Mouse (Mus musculus) C2C12 (cell line): ENCODE results near the gene Prune1.

Experiments
- CEBPB ChIP-seq: IDR thresholded peaks from one replicate; pipeline ENCODE4 v1.6.1; 2011; ENCODE audit warnings: low read depth, mild to moderate bottlenecking, control low read depth, moderate library complexity
- CTCF ChIP-seq: IDR thresholded peaks from one replicate; pipeline ENCODE4 v1.5.1; 2011; ENCODE audit not compliant: control insufficient read depth, insufficient read depth, insufficient read length
- MAX ChIP-seq: IDR thresholded peaks from one replicate; pipeline ENCODE4 v1.6.1; 2011; ENCODE audit warnings: mild to moderate bottlenecking, control low read depth
- MYOG ChIP-seq: IDR thresholded peaks from one replicate; pipeline ENCODE4 v1.6.1; 2011; ENCODE audit not compliant: control insufficient read depth, insufficient read length; ENCODE audit errors: extremely low read depth
- USF1 ChIP-seq: IDR thresholded peaks from one replicate; pipeline ENCODE4 v1.6.1; 2011; ENCODE audit warnings: low read depth, mild to moderate bottlenecking, control low read depth, moderate library complexity

- TF ChIP-seq CTCF = no peak
- TF ChIP-seq USF1 = no peak
- no peak for TF ChIP-seq CEBPB
- TF ChIP-seq MAX = no peak
- TF ChIP-seq MYOG = no peak
Observed at GRCm38 (mm10) chr3:95229781-95230494, 51.9 kb downstream of the Prune1 start.
